Mouse (Mus musculus) lung, postnatal 14 days (tissue): ENCODE data around the gene Cs.
A peak's percentile ranks its signal among the peaks of the same experiment; 100 is the strongest.

ENCODE experiments used
- DNase-seq: peaks from one replicate; pipeline ENCODE4 v3.0.0; 2021

The Cs gene

DNA sequence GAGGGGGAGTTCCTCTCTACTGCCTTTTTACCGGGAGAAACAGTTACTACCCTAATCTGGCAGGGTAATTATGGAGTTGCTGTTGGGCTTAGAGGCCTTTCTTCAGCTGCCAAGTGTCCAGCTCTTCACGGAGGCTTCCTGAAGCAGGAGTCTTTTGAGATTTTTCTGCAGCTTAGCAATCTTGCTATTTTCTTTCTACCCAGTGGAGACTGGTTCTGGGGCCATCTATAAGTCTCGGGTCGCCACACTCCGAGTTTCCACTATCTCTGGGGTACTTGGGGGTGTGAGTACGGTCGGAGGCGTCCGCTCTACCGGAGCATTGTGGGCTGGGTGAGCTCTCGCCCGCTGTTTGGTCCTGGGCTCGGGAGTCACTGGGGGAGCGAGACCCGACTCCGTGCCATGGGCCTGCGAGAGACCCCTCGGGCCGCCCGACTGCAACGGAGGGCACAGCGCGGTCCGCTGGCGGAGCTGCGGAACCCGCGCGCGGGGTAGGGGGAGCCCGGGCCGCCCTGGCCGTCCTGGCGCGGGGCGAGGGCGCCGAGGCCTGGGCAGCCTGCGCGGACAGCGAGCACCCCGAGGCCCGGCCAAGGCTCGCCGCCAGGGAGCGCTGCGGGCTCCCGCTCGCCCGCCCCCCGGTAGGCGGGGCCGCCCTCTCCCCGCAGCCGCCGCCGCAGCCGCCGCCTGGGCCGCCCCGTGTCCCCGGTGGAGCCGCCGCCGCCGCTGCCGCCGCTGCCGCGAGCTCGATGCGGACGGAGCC lies 39.1 kb downstream of the Cs start, which contains the start of gene Ankrd52:
Ankrd52 (plus strand) TSS at position 661 of the 757 bp plus-strand sequence.
- peak; percentile 90 for DNase-seq

- peak; percentile 43 for DNase-seq
These were observed 39.8 kb downstream of the Cs start for GRCm38 (mm10) chr10:128377222-128377939.

DNA sequence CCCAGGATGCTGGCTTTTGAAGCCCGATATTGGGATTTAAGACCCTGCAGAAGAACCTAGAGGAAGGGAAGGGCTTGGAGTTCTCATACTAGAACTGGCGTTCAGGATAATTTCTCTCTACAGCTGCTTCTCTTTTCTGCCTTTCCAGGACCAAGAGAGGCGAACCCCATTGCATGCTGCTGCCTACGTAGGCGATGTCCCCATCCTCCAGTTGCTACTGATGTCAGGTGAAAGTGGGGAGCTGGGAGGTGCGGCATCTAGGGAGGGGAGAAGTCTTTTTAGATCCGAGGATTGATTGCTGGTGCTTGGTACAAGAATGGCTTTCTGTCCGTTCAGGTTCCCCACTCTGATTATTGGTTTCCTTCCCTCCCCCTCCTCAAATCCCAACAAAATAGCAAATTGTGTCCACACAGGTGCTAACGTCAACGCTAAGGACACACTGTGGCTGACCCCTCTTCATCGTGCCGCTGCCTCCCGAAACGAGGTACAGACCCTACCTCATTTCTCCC lies 40.5 kb downstream of the Cs start:
- DNase-seq = no peak

DNA sequence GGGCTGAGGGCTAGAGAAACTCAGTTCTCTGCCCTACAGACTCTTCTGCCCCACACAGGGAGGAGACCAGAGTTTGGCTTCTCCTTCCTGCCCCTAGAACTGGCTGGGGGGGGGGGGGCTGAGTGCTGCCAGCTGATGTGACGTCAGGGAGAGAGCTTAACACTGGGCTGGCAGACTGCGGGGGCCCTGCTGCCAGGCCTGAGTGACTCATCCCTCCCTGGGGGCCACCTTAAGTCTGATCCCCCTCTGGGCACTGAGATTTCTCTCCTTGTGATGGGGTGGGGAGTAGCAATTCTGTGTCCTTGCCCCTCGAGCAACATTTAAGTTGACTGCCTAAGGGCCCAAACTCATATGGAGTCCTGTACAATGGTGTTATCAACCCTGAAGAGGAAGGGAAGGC lies 40.9 kb downstream of the Cs start:
- DNase-seq = no peak

DNA sequence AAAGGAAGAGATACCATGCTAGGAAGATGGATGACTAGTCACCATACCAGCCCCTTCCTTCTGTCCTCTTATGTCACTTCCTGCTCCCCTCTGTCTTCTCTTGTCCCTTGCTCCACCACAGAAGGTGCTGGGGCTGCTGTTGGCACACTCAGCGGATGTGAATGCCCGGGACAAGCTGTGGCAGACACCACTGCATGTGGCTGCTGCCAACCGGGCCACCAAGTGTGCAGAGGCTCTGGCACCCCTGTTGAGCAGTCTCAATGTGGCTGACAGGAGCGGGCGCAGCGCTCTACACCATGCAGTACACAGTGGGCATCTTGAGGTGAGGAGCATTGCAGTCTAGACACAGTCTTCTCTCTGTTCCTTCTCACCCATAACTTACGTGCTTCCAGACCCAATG lies 41.7 kb downstream of the Cs start:
- no peak for DNase-seq

DNA sequence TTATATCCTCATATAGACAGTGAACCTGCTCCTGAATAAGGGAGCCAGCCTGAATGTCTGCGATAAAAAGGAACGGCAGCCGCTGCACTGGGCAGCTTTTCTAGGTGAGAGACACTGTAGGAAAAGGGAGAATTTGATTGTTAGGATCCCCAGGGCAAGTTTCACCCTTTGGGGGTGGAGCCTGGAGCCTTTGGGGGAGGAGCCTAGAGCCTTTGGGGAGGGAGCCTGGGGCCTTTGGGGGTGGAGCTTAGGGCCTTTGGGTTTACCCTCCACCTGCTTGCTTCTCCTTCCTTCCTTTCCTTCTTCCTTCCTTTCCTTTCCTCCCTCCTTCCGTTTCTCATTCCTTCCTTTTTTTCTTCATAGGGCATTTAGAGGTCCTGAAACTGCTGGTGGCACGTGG lies 43.0 kb downstream of the Cs start:
- no peak for DNase-seq

DNA sequence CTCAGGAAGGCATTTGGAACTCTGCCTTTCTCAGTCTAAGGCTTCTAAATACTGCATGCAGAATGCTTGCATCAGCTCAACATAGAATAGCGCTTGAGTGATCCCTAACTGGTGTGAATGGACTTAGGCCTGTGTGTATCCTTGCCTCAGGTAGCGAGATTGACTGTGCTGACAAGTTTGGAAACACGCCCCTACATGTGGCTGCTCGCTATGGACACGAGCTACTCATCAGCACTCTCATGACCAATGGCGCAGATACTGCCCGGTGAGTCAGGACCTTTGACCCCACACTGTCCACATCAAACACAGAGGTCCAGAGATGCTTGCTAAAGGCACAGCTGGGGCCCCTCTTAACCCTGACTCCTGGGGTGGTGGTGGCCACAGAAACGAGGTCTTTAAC lies 44.9 kb downstream of the Cs start:
- DNase-seq = no peak

DNA sequence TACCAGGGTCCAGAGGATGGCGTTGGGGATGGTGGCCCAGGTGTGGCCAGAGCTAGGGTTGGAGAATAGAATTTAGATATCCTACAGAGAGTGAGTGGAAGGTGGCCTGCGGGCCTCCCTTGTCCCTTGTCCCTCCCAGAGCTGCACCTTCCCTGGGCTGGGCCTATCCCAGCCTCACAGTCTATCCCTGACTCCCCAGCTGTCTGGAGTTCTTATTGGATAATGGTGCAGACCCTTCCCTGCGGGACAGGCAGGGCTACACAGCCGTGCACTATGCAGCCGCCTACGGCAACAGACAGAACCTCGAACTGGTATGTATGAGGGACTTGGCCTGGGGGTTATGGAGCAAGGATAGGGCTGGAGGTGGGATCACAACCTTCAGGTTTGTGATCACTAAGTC lies 48.4 kb downstream of the Cs start:
- no peak for DNase-seq

GRCm38 (mm10) chr10:128388941-128389340 lies 51.4 kb downstream of the Cs start:
- DNase-seq = no peak

DNA sequence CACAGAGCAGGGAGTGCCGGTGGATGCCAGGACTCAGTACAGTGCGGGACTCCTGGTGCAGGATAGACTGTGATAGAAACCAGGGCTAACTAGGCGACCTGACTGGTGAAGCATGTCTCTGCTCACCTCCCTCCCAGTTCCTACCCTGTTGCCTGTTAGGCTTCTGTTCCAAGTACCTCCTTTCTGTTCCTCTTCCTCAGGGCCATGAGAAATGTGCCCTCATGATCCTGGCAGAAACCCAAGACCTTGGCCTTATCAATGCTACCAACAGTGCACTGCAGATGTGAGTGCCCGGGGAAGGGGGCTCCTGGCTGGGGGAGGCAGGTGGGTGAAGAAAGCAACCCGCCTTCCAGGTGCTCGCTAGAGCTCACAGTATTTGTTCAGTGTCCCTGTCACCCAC lies 52.0 kb downstream of the Cs start:
- no peak for DNase-seq

GRCm38 (mm10) chr10:128390366-128390765 lies 52.8 kb downstream of the Cs start:
- DNase-seq = no peak

DNA sequence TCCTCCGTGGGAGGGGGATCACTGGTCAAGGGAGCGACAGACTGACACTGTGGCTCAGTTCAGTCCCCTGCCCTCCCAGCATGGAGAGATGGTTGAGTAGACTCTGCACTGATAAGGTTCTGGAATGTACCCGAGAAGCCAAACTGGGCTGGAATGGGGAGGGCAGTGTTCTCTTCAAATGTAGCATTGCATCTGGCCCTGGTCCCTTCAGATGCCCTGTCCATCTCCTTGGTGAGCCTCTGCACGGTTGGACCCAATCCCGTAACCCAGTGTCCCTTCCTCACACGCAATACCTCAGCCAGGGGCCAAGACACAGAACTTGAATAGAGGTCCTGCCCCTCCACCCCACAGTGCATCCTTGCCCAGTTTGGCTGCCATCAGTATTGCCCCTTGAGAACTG lies 54.3 kb downstream of the Cs start:
- DNase-seq = no peak

- DNase-seq = no peak
These were observed 58.6 kb downstream of the Cs start for GRCm38 (mm10) chr10:128396017-128396673.

DNA sequence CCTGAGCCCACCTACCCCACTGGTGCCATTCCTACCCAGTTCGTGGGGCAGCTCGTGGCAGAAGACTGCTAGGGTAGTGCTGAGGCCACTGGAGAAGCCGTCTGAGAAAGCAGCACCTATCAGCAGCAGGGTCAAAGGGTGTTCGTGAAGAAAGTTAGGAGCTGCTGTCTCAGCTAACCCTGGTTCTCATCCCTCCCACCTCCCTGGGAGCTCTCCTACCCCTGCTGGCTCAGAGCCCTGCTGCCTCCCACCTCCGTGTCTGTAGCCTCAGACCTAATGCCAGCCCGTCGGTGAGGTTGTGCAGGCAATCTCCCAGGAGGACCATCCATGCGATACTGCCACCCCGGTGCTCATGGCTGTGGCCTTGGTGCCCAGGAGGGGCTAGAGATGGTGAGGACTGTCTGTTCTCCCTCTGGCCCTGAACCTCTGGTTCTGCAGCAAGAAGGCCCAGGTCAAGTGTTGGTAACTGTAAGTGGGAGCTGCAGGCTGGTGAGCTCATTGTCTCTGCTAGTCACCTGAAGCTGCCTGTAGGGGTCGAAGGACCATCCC lies 59.3 kb downstream of the Cs start:
- no peak for DNase-seq

DNA sequence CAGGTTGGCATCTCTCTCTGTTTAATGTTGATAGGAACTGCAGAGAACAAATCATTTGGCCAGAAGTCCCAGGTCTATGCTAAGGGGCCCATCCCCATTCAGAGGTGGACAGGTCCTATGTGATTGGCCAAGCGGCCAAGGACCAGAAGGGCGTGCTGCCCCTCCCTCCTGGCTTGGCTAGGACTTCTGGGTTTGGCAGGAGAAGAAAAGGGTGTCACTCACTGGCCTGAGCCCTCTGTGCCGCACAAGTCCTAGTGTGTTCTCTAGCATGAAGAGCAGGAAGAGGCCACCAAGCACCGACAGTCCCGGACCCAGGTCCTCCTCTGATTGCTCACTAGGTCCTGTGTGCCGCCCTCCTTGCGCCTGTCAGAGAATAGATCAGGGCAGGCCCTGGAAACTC lies 59.9 kb downstream of the Cs start:
- DNase-seq = no peak

DNA sequence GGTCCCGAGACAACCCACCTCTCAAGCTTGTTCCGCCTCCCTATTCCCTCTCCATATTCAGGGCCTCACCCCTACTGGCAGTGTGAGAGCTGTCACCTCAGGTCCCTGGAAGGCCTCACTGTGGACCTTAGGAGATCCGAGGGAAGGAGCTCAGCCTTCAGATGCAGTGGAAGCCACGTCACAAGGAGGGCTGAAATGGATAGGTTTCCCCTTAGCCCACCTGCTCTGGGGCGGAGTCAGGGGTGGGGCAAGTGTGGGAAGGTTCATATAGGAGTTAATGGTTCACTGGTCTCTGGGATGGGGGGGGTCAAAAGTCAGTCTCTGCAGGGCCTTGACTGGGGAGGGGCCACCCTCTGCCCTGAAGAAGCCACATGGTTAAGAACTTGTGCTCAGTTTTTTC lies 62.8 kb downstream of the Cs start:
- DNase-seq = no peak

DNA sequence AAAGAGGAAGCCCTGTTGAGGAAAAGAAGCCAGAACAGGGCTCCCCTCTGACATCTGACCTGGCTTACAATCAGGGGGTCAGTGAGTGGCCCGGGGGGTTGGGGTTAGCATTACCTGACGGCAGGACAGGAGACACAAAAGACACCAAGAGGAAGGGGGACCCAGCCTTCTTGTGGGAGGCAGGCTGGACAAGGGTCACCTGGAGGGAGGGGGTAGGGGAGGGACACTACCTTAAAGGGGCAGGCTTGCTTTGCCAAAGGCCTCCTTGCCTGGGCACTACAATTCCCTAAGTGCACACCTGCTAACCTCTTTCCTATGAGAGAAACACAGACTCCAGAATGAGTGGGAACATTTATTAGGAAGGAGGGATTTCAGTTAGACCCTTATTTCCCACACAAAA lies 63.5 kb downstream of the Cs start, which contains the start of gene Slc39a5:
Slc39a5 (minus strand) TSS at position 174 of the 400 bp plus-strand sequence.
- no peak for DNase-seq

GRCm38 (mm10) chr10:128401638-128402037 lies 64.1 kb downstream of the Cs start:
- DNase-seq = no peak

DNA sequence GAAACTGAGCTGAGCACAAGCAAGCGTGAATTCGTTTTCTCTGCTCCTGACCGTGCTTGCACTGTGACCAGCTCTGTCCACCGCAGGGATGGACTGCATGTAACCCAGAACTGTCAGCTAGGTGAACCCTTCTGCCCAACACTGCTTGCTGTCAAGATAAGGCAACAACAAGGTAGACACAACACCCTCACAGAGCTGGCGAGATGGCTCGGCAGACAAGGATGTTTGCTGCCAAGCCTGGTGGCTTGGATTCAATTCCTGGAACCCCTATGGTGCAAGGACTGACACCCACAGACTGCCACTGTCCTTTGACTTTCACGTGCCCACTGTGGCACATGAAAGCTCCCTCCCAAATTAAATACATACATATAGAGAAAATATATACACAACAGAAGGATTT lies 66.4 kb downstream of the Cs start:
- DNase-seq = no peak

- peak; percentile 7 for DNase-seq
These were observed 71.3 kb downstream of the Cs start for GRCm38 (mm10) chr10:128408591-128409535.

DNA sequence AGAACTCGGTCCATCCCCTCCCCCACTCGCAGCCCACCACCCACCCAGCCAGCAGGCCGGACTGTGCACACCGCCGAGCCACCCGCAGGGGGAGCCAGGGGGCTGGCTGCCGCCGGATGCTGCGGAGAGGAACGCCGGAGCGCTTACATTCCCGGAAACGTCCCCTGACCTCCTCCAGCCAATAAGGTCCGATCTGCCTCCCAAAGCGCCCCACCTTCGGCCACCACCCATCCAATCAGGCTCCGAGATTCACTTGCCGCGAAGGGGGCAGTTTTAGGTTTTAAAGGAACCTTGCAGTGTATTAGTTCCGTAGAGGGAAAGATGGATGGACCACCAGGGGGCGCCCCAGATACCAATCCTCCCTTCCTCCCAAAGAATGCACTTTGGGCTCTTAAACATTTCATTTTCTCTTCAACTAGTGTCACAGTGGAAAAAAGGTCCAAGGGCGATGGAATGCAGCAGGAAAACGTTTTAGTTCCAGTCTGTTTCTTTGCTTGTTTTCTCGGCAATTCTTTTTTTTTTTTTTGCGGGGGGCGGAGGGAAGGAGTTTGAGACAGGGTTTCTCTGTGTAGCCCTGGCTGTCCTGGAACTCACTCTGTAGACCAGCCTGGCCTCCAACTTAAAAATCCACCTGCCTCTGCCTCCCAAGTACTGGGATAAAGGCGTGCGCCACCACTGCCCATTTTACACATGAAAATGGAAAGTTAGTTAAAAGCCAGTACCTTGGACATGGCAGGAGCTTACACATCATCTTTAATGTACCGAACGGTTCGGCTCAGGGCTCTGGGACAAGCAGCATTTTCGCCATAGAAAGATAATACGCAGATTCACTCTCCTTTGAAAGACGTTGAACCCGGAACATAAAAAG lies 72.4 kb downstream of the Cs start:
- DNase-seq = peak; percentile 99
